Mouse (Mus musculus) adrenal gland, postnatal 14 days (tissue): Measurements from ENCODE around the gene Insm2. TPM values are rescaled to one million over a fixed set of nuclear protein-coding genes. Genes with fewer than 3 reads are reported as not detected.

Experiments used
- DNase-seq: peaks from one replicate; pipeline ENCODE4 v3.0.0; 2021; ENCODE audit warnings: mixed read lengths
- total RNA-seq: library from RNA; stranded (reverse); gene quantifications from 2 replicates; pipeline ENCODE4 v1.2.3, GENCODE M21; 2021

The Insm2 gene
- total RNA-seq, 1 experiment from 2014 or later: 1.0 TPM

DNA sequence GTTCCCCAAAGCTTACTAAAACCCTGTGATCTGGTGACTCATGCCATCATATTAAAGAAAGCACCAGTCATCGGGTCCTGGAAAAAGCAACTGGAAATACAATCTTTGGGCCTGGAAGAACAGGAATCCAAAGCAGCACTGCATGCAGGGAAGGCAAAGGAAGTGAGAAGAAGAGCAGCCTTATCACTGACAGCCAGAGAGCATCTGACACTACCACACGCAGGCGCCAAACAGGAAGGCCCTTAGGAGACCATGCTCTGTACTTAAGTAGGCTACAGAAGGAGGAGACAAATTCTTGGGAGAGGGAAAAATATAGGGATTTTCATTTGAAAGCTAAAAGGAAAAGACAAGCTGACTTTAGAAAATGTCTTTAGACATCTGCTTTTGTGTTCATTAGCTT lies 5.2 kb downstream of the Insm2 start:
- no peak for DNase-seq

- no peak for DNase-seq
These were observed 8.7 kb downstream of the Insm2 start for GRCm38 (mm10) chr12:55607902-55608301.

DNA sequence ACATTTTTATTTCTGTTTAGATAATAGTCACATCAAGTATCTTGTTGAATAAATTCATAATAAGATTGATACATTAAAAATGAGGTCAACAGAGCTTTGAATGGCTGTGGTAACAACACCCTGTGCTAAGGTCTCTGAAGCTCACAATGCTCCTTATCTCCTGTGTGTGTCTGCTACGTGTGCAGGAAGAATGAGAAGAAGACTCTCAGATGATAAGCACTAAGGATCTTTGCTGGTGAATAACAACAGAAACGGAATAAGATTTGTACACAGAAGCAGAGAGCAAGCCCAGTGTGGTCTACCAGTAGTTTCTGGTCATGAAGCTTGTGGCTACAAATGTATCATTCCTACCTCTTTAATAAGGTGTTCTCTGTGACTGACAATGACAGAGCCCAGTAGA lies 11.6 kb downstream of the Insm2 start:
- DNase-seq: no peak

DNA sequence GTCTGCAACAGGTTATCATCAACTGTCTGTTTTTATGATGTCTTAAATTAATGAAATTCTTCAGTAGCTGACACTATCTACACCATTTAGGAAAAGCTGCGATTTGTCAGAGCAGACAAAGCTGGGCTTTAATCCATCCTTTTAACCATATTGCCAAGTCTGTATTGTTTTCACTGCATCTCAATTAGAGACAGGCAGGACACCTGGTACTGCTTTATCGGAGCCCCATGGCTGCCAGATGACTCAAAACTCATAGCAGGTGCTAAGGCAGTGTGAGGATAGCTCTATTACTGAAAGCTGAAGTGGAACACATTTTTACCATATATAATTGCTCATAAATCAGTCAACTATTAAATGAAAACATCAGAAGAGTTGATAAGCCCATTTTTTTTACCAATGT lies 21.1 kb downstream of the Insm2 start:
- DNase-seq: no peak

- DNase-seq: no peak
These were observed 23.5 kb downstream of the Insm2 start for GRCm38 (mm10) chr12:55622615-55623245.

DNA sequence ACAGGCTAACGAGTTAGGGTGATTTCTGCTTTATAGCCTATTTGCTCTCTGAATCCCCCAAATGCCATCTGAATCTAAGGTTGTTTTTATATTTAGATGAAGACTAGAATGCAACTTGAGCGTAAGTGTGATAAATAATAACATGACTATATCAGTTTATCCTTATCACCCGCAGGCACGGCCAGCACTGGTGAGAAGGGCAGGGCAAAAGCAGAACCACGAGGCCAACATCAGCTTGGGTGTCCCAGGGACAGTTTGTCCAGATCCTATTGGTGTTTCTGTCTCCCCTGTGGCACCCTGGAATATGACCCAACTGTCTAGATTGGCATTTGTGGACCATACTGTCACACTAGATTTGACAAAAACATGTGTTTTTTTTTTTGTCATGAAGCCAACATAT lies 24.0 kb downstream of the Insm2 start:
- DNase-seq: no peak

- DNase-seq: peak; percentile 31
These were observed 27.5 kb downstream of the Insm2 start for GRCm38 (mm10) chr12:55626711-55627110.

DNA sequence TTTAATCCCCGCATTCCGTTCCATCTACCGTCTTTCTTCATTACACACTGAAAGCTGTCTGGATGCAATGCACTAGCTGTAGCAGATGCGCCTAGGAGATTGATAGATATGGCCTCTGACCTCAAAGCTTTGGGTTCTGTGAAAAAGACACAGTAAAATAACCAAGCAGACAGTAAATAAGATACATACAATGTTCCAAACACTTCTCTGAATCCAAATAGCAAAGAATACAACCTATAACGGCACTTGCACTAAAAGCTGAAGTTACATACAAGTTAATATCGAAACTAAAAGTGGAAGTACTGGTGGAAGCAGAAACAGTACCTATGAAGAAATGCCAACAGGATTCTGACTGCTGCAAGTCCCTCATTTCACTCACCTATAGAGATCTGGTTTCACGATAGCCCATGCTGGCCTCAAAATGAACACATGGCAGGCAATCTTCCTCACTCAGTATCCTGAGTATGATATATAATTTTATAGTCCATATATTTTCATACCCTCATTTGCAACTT lies 48.8 kb downstream of the Insm2 start:
- DNase-seq: no peak

Other genes starting within 250 kb of the Insm2 start
- 226 and 253 TPM in 2 replicates for gene Psma6, start 215.2 kb upstream of the Insm2 start, total RNA-seq
- 95.5 and 107 TPM in 2 replicates for gene Nfkbia, start 106.8 kb upstream of the Insm2 start, total RNA-seq
- not detected in 2 replicates for gene Aldoart2, start 34.2 kb upstream of the Insm2 start, total RNA-seq
- gene Ralgapa1, start 221.7 kb downstream of the Insm2 start, total RNA-seq: 74.2 and 85.0 TPM in 2 replicates
- gene Brms1l, start 236.9 kb downstream of the Insm2 start, total RNA-seq: 43.1 and 44.6 TPM in 2 replicates